Mouse (Mus musculus): ENCODE results near the gene Otx2. TPM values are rescaled to one million over a fixed set of nuclear protein-coding genes. Genes with fewer than 3 reads are reported as not detected.

Gene Otx2
- polyA plus RNA-seq (2014; fragmentation: Illumina TruSeq; extraction: RNeasy Lipid Tissue Mini Kit (QIAGEN cat#74804); ENCODE audit: low read depth, low replicate concordance): not detected

DNA sequence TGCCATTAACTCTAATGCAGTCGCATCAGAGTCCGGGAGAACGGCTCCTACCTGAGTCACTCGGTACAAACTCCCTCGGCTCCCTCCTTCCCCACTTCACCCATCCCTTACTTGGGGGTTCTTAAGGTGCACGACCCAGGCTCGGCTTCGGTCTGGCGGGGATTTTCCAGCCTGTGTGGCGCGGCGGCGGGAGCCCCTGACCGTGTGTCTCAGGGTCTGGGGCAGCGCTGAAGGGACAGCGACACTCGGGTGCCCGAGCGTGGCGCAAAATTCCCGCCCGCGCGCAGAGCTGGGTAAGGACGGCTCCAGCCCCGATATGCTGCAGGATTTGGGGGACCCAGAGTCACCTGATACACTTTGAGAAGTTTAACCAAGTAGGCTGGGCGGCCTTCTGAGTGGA lies at the start of gene Otx2:
Gene Otx2, minus strand, starts transcription at position 279 of the 400 bp plus-strand sequence.

Other genes starting within 250 kb of the Otx2 start
- 15.0 TPM for gene Tmem260, start 227.7 kb downstream of the Otx2 start, polyA plus RNA-seq (2014; fragmentation: Illumina TruSeq; extraction: RNeasy Lipid Tissue Mini Kit (QIAGEN cat#74804); ENCODE audit: low read depth, low replicate concordance)